Mouse (Mus musculus): ENCODE measurements around the gene Cic. TPM values are rescaled to one million over a fixed set of nuclear protein-coding genes. Genes with fewer than 3 reads are reported as not detected.
A peak's percentile ranks its signal among the peaks of the same experiment; 100 is the strongest.

Gene Cic
- total and polyA plus RNA-seq, 2 experiments from 2014 or later: 28.2 to 155 TPM

DNA sequence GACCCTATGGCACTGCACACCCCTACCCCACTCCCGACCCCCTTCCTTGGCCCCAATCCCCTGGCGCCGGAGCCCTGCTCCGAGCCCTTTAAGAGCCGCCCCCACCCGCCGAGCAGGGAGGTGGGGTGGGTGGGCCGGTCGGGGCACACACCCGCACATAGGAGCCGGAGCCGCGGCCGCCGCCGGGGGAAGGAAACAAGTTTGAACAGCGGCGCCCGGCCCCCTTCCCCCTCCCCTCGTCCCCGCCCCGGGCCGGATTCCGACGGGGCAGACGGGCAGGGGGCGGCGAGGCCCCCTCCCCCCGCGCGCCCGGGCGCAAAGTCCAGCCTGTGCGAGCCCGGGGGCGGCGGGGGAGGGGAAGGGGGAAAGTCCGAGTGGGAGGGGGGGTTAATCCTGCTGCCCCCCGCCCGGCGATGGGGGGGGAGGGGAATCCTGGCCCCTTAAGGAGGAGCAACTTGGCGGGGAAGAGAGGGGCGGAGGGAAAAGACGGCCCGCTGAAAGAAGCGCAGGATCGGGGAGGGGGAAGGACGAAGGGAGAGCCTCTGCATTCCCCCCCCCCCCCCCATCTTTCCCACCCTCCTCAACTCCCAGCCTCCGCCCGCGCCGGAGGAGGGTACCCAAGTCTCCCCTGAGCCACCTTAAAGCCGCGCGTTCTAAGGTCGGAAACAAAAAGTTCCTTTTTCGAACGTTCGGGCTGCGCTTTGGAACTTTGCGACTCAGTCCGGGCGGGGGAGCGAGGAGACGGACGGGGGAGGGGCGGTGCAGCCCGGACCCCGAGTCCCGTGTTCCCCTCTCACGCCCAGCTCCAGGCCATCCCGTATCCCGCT lies 18.0 kb upstream of the Cic start:
- peak overlapping the region; percentile 83 for H3K4me3 ChIP-seq (ENCODE audit: low read length)
- H3K4me1 ChIP-seq (ENCODE audit: insufficient read depth, low read length): peaks cover 17% of the 10 kb centered on the region
- ATAC-seq (peak; percentile 43), DNase-seq (ENCODE audit: low spot score) (peak; percentile 81)
- WGBS: under 1% methylated on average over 39 of the region's 73 CpGs
- peak overlapping the region; percentile 71 for H3K9ac ChIP-seq (replicated peaks; ENCODE audit: low read length)
- H3K4me2 ChIP-seq (ENCODE audit: low read depth, low read length): peak overlapping the region; percentile 92
- TF ChIP-seq CTCF (IDR thresholded peaks at IDR 0.05; ENCODE audit: low read depth): no peak
- H3K36me3 ChIP-seq (ENCODE audit: insufficient read depth, low read length): no peaks in the 10 kb centered on the region
- no peaks in the 10 kb centered on the region for H3K9me3 ChIP-seq (ENCODE audit: low read length)
- H3K27me3 ChIP-seq (ENCODE audit: insufficient read depth, low read length): no peaks in the 10 kb centered on the region
- H3K27ac ChIP-seq: peak overlapping the region; percentile 87

DNA sequence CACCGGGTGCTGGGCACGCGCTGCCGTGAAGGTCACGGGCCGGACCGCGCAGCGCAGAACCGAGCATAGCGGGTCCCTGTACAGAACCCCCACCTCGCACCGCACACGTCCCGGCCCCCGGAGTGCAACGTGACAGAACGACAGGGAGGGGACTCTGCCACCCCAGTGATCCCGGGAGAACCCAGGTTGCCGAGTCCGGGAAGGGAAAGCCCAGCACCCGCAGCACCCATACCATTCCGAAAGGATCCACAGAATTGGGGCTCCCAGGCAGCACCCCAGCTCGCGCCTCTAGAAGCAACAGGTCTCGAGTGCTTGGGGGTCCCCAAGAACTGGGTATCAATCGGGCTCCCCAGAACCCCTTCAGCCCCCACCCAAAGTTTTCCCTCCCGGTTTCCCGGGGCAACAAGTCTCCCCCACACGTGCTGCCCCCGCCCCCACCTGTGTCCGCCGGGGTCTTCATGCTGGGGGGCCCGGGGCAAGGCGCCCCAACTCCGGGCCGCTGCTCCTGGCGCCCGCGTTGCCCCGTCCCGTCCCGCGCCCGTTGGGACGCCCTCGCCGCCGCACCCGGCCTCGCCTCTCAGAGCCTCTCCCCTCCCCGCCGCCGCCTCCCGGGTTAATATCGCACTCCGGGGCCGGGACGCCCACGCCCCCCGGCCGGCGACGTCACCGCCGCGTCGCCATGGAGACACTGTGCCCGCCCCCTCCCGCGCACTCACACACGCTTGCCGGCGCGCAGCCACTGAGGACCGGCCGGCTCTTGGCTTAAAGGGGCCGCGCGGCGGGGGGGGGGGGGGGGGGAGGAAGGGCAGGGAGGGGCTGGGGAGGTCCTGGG lies 17.1 kb upstream of the Cic start, which contains the start of gene Erf:
Erf (minus strand) TSS at position 621 of the 832 bp plus-strand sequence.
- 2% methylated on average over 61 of the region's 81 CpGs for WGBS
- peaks cover 17% of the 10 kb centered on the region for H3K4me1 ChIP-seq (ENCODE audit: insufficient read depth, low read length)
- no peak for TF ChIP-seq CTCF (IDR thresholded peaks at IDR 0.05; ENCODE audit: low read depth)

DNA sequence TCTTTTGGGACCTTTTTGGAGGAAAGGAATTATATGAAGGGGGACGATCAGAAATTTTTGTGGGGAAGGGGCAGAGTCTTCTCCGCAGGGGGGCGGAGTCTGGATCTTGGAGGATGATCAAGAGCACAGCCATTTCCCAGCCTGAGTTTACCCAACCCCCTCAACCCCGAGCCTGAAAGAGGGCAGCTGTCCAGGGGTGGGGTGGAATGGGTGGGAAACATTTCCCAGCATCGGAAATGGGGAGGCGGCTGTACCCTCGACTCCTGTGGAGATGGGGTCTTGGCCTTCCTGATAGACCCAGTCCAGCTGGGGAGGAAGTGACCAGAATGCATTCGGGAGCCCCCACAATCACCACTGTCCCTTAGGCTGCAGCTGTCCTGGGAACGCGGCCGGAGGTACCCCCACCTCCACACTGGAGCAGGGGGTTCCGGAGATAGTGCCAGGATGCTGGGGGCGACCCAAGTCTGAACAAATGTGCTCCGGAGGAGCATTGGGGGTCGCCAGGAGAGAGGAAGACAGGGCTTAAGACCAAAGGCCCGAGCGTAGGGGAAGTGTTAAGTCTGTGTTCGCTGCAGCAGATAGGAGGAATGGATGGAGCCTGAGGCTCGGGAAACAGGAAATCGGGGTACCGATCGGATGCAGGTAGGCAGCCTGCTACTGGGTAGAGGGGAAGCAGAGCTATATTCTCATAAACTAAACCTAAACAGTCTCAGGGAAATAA lies 16.3 kb upstream of the Cic start:
- H3K27ac ChIP-seq: peak overlapping the region; percentile 87
- H3K9me3 ChIP-seq (ENCODE audit: low read length): no peaks in the 10 kb centered on the region
- H3K4me2 ChIP-seq (ENCODE audit: low read depth, low read length): peak overlapping the region; percentile 92
- no peak for TF ChIP-seq CTCF (IDR thresholded peaks at IDR 0.05; ENCODE audit: low read depth)
- peak overlapping the region; percentile 71 for H3K9ac ChIP-seq (replicated peaks; ENCODE audit: low read length)
- peak overlapping the region; percentile 83 for H3K4me3 ChIP-seq (ENCODE audit: low read length)
- H3K36me3 ChIP-seq (ENCODE audit: insufficient read depth, low read length): no peaks in the 10 kb centered on the region
- peaks cover 17% of the 10 kb centered on the region for H3K4me1 ChIP-seq (ENCODE audit: insufficient read depth, low read length)
- no peaks in the 10 kb centered on the region for H3K27me3 ChIP-seq (ENCODE audit: insufficient read depth, low read length)
- ATAC-seq (no peak), DNase-seq (ENCODE audit: low spot score) (peak; percentile 60)
- 2% methylated on average over 22 of the region's 22 CpGs for WGBS

More for the DNA sequence above, 17.1 kb upstream of the Cic start, which contains the start of gene Erf:
- Histone ChIP-seq H3K36me3 (ENCODE audit: insufficient read depth, low read length) (no peaks in the 10 kb centered on the region), H3K4me3 (ENCODE audit: low read length) (peak within 1 kb of the TSS; percentile 83), H3K27ac (peak within 1 kb of the TSS; percentile 87), H3K4me2 (ENCODE audit: low read depth, low read length) (peak within 1 kb of the TSS; percentile 92), H3K9ac (replicated peaks; ENCODE audit: low read length) (peak within 1 kb of the TSS; percentile 71), H3K27me3 (ENCODE audit: insufficient read depth, low read length) (no peaks in the 10 kb centered on the region), H3K9me3 (ENCODE audit: low read length) (no peaks in the 10 kb centered on the region)
- peak; percentile 92 for DNase-seq (ENCODE audit: low spot score)
- ATAC-seq: peak; percentile 77

DNA sequence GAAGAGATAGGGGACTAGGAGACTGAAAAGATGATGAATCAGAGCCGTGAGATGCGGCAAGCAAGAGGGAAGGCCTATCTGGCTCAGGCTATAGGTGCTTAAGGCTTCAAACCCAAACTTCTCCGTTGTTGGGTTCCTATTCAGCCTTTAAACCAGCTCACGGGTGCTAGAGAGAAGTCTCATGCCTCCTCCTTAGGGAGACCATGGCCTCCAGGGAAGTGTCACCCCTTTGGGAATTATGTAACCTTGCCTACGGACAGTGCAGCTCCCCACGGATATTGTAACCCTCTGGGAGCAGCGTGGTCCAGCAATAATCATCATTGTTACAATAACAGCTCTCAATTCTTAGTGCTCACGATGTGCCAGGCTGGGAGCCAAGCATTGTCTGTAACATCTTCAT lies 15.7 kb upstream of the Cic start:
- Histone ChIP-seq H3K27me3 (ENCODE audit: insufficient read depth, low read length) (no peaks in the 10 kb centered on the region), H3K4me1 (ENCODE audit: insufficient read depth, low read length) (peaks cover 17% of the 10 kb centered on the region), H3K27ac (peak overlapping the region; percentile 87), H3K36me3 (ENCODE audit: insufficient read depth, low read length) (no peaks in the 10 kb centered on the region), H3K9ac (replicated peaks; ENCODE audit: low read length) (peak overlapping the region; percentile 71), H3K4me3 (ENCODE audit: low read length) (peak overlapping the region; percentile 83), H3K4me2 (ENCODE audit: low read depth, low read length) (peak overlapping the region; percentile 92), H3K9me3 (ENCODE audit: low read length) (no peaks in the 10 kb centered on the region)
- ATAC-seq (no peak), DNase-seq (ENCODE audit: low spot score) (no peak)
- no peak for TF ChIP-seq CTCF (IDR thresholded peaks at IDR 0.05; ENCODE audit: low read depth)
- 8% methylated on average over 8 of the region's 8 CpGs for WGBS

GRCm38 (mm10) chr7:25261896-25262295 lies 5.6 kb upstream of the Cic start:
- Histone ChIP-seq H3K4me3 (ENCODE audit: low read length) (no peak overlapping the region), H3K9me3 (ENCODE audit: low read length) (no peaks in the 10 kb centered on the region), H3K27ac (no peak overlapping the region), H3K4me2 (ENCODE audit: low read depth, low read length) (no peak overlapping the region), H3K27me3 (ENCODE audit: insufficient read depth, low read length) (no peaks in the 10 kb centered on the region), H3K4me1 (ENCODE audit: insufficient read depth, low read length) (no peaks in the 10 kb centered on the region), H3K9ac (replicated peaks; ENCODE audit: low read length) (no peak overlapping the region), H3K36me3 (ENCODE audit: insufficient read depth, low read length) (no peaks in the 10 kb centered on the region)
- 87% methylated on average over 1 of the region's 1 CpGs for WGBS
- ATAC-seq (no peak), DNase-seq (ENCODE audit: low spot score) (no peak)
- no peak for TF ChIP-seq CTCF (IDR thresholded peaks at IDR 0.05; ENCODE audit: low read depth)
